Mouse (Mus musculus): ENCODE results near the gene Tfap4. TPM values are rescaled to one million over a fixed set of nuclear protein-coding genes. Genes with fewer than 3 reads are reported as not detected.

Tfap4 gene
- polyA plus RNA-seq, 1 experiment from 2014 or later, result 41.4 TPM

- Histone ChIP-seq H3K27ac (no peak overlapping the region), H3K9me3 (replicated peaks) (no peaks in the 10 kb centered on the region), H3K27me3 (ENCODE audit: low read depth, poor library complexity, severe bottlenecking) (no peaks in the 10 kb centered on the region), H3K36me3 (no peaks in the 10 kb centered on the region), H3K4me3 (no peak overlapping the region), H3K4me1 (peaks cover 10% of the 10 kb centered on the region; the same call in 1 of the 2 replicates)
- no peak for DNase-seq (ENCODE audit: low spot score)
- WGBS, result 70% methylated on average over 8 of the region's 8 CpGs
Measured at GRCm38 (mm10) chr16:4497762-4498607, 61.7 kb downstream of the Tfap4 start.

- Histone ChIP-seq H3K27me3 (ENCODE audit: low read depth, poor library complexity, severe bottlenecking) (no peaks in the 10 kb centered on the region), H3K27ac (no peak overlapping the region), H3K9me3 (replicated peaks) (no peaks in the 10 kb centered on the region), H3K4me1 (peaks cover 10% of the 10 kb centered on the region; the same call in 1 of the 2 replicates), H3K4me3 (no peak overlapping the region), H3K36me3 (peaks cover 8% of the 10 kb centered on the region)
- no peak for DNase-seq (ENCODE audit: low spot score)
- WGBS, result 87% methylated on average over 3 of the region's 3 CpGs
Measured at GRCm38 (mm10) chr16:4496470-4496869, 63.2 kb downstream of the Tfap4 start.

GRCm38 (mm10) chr16:4495861-4496260, 63.8 kb downstream of the Tfap4 start:
- Histone ChIP-seq H3K36me3 (peaks cover 9% of the 10 kb centered on the region), H3K4me3 (no peak overlapping the region), H3K9me3 (replicated peaks) (no peaks in the 10 kb centered on the region), H3K4me1 (peaks cover 10% of the 10 kb centered on the region; the same call in 1 of the 2 replicates), H3K27me3 (ENCODE audit: low read depth, poor library complexity, severe bottlenecking) (no peaks in the 10 kb centered on the region), H3K27ac (no peak overlapping the region)
- WGBS, result 91% methylated on average over 5 of the region's 5 CpGs
- no peak for DNase-seq (ENCODE audit: low spot score)

Other genes starting within 250 kb of the Tfap4 start
- gene Adcy9, start 139.4 kb downstream of the Tfap4 start, polyA plus RNA-seq (2016; fragmentation: Nextera tagmentation; extraction: Ambion mirVana), result 0.26 and 0.41 TPM in 2 replicates
- gene Srl, start 18.0 kb downstream of the Tfap4 start, polyA plus RNA-seq (2016; fragmentation: Nextera tagmentation; extraction: Ambion mirVana), result 29.4 and 34.3 TPM in 2 replicates
- gene Glis2, start 34.9 kb upstream of the Tfap4 start, polyA plus RNA-seq (2016; fragmentation: Nextera tagmentation; extraction: Ambion mirVana), result 27.0 and 30.7 TPM in 2 replicates
- 108 and 113 TPM in 2 replicates for gene Pam16, start 65.1 kb upstream of the Tfap4 start, polyA plus RNA-seq (2016; fragmentation: Nextera tagmentation; extraction: Ambion mirVana)
- gene Vasn, start 80.1 kb upstream of the Tfap4 start, polyA plus RNA-seq (2016; fragmentation: Nextera tagmentation; extraction: Ambion mirVana), result 22.5 and 28.3 TPM in 2 replicates
- gene Dnaja3, start 80.1 kb upstream of the Tfap4 start, polyA plus RNA-seq (2016; fragmentation: Nextera tagmentation; extraction: Ambion mirVana), result 64.1 and 70.2 TPM in 2 replicates
- gene Coro7, start 119.9 kb upstream of the Tfap4 start, polyA plus RNA-seq (2016; fragmentation: Nextera tagmentation; extraction: Ambion mirVana), result 21.8 and 22.9 TPM in 2 replicates
- 264 and 277 TPM in 2 replicates for gene Nmral1, start 159.5 kb upstream of the Tfap4 start, polyA plus RNA-seq (2016; fragmentation: Nextera tagmentation; extraction: Ambion mirVana)
- gene Hmox2, start 166.5 kb upstream of the Tfap4 start, polyA plus RNA-seq (2016; fragmentation: Nextera tagmentation; extraction: Ambion mirVana), result 93.7 and 101 TPM in 2 replicates
- gene Cdip1, start 230.4 kb upstream of the Tfap4 start, polyA plus RNA-seq (2016; fragmentation: Nextera tagmentation; extraction: Ambion mirVana), result 112 TPM in 2 replicates